Mouse (Mus musculus) thymus, adult 2 months (tissue): ENCODE measurements around the gene Pglyrp4. TPM values are rescaled to one million over a fixed set of nuclear protein-coding genes. Genes with fewer than 3 reads are reported as not detected.
"Not testable (repeated sequence)": the region's sequence is repeated elsewhere in the genome, so short reads cannot be mapped to it uniquely, and the experiment has no call there.

Experiments
- DNase-seq: peaks from one replicate; pipeline ENCODE4 v3.0.0; 2021
- H3K27ac ChIP-seq: fragments of 200-500 bp; 2 replicates; pipeline ENCODE4 v1.5.1; 2012; ENCODE audit warnings: low read length, control low read depth; ENCODE audit not compliant: control insufficient read depth, insufficient read depth
- H3K27me3 ChIP-seq: fragments of 200-500 bp; 2 replicates; pipeline ENCODE4 v1.6.1; 2012; ENCODE audit warnings: mild to moderate bottlenecking, low read length, moderate library complexity, mixed read lengths; ENCODE audit not compliant: control insufficient read depth, insufficient read depth
- H3K36me3 ChIP-seq: fragments of 200-500 bp; 2 replicates; pipeline ENCODE4 v1.6.1; 2012; ENCODE audit warnings: mild to moderate bottlenecking, low read length, moderate library complexity; ENCODE audit not compliant: control insufficient read depth, insufficient read depth
- H3K4me1 ChIP-seq: fragments of 200-500 bp; replicated peaks from 2 replicates; pipeline ENCODE4 v1.6.1; 2012; ENCODE audit warnings: low read length; ENCODE audit not compliant: control insufficient read depth, insufficient read depth
- H3K4me3 ChIP-seq: fragments of 200-500 bp; 2 replicates; pipeline ENCODE4 v1.5.1; 2012; ENCODE audit warnings: mild to moderate bottlenecking, low read length, control low read depth, moderate library complexity; ENCODE audit not compliant: control insufficient read depth, insufficient read depth
- CTCF ChIP-seq: fragments of 200-500 bp; IDR thresholded peaks from 2 replicates; pipeline ENCODE4 v1.5.1; 2012; ENCODE audit warnings: mild to moderate bottlenecking, control low read depth, low read length, moderate library complexity, borderline replicate concordance; ENCODE audit not compliant: control insufficient read depth, poor library complexity, insufficient read depth; ENCODE audit errors: extremely low read depth
- POLR2A ChIP-seq: fragments of 200-500 bp; IDR thresholded peaks from 2 replicates; pipeline ENCODE4 v1.6.1; 2012; ENCODE audit warnings: mild to moderate bottlenecking, low read length, control low read depth, moderate library complexity; ENCODE audit not compliant: control insufficient read depth, poor library complexity, insufficient read depth; ENCODE audit errors: extremely low read depth
- WGBS: fragments of 180-500 bp; shearing (Covaris S2); methylation state at CpG from one replicate; pipeline ENCODE4 v1.1.7; 2018; 5-methylcytosine and 5-hydroxymethylcytosine counted together
- polyA plus RNA-seq: library from polyadenylated mRNA; depleted of rRNA; stranded (reverse); fragments of >200 nt; gene quantifications from 2 replicates; pipeline ENCODE4 v1.2.3, GENCODE M21; 2012; rRNA removed

Pglyrp4 gene
- polyA plus RNA-seq, 1 experiment, result 1.6 TPM

- H3K36me3 ChIP-seq, result no peaks in the 10 kb centered on the region
- TF ChIP-seq POLR2A (no peak), CTCF (no peak)
- H3K27ac ChIP-seq, result no peak overlapping the region
- WGBS, result 17% methylated on average over 4 of the region's 4 CpGs
- H3K4me1 ChIP-seq, result no peaks in the 10 kb centered on the region
- no peak overlapping the region for H3K4me3 ChIP-seq
- no peaks in the 10 kb centered on the region for H3K27me3 ChIP-seq
- peak; percentile 12 for DNase-seq
Measured at GRCm38 (mm10) chr3:90708523-90709202, 18.0 kb upstream of the Pglyrp4 start.

- Histone ChIP-seq H3K27me3 (no peaks in the 10 kb centered on the region), H3K4me1 (no peaks in the 10 kb centered on the region), H3K36me3 (no peaks in the 10 kb centered on the region), H3K27ac (no peak overlapping the region), H3K4me3 (no peak overlapping the region)
- TF ChIP-seq POLR2A (no peak), CTCF (peak; percentile 98)
- DNase-seq, result peak; percentile 81
- WGBS, result 48% methylated on average over 12 of the region's 12 CpGs
Measured at GRCm38 (mm10) chr3:90709591-90710460, 16.9 kb upstream of the Pglyrp4 start.

GRCm38 (mm10) chr3:90749658-90750057 lies 23.0 kb downstream of the Pglyrp4 start:
- Histone ChIP-seq H3K4me1 (no peaks in the 10 kb centered on the region), H3K27ac (no peak overlapping the region), H3K36me3 (no peaks in the 10 kb centered on the region), H3K27me3 (no peaks in the 10 kb centered on the region), H3K4me3 (no peak overlapping the region)
- no peak for DNase-seq
- 98% methylated on average over 1 of the region's 1 CpGs for WGBS
- TF ChIP-seq CTCF, result no peak
- no peak for TF ChIP-seq POLR2A

- not testable (repeated sequence) for H3K27me3 ChIP-seq
Measured at GRCm38 (mm10) chr3:90777776-90778175, 51.1 kb downstream of the Pglyrp4 start, which contains the start of gene Gm5849. Gene Gm5849, minus strand, starts transcription at chr3:90777876.

More at GRCm38 (mm10) chr3:90777776-90778175, 51.1 kb downstream of the Pglyrp4 start, which contains the start of gene Gm5849:
- DNase-seq, H3K4me1 ChIP-seq, H3K4me3 ChIP-seq, H3K36me3 ChIP-seq, H3K27ac ChIP-seq: not testable (repeated sequence)
- 86% methylated on average over 1 of the region's 1 CpGs for WGBS

Other genes with a start within 250 kb of the Pglyrp4 start
- 20.8 and 27.8 TPM in 2 replicates for gene Snapin, start 235.9 kb upstream of the Pglyrp4 start, polyA plus RNA-seq
- gene Chtop, start 217.4 kb upstream of the Pglyrp4 start, polyA plus RNA-seq, result 91.0 and 94.5 TPM in 2 replicates
- 54.7 and 122 TPM in 2 replicates for gene S100a1, start 212.5 kb upstream of the Pglyrp4 start, polyA plus RNA-seq
- 59.1 and 83.0 TPM in 2 replicates for gene S100a13, start 212.5 kb upstream of the Pglyrp4 start, polyA plus RNA-seq
- 8.7 and 11.3 TPM in 2 replicates for gene S100a14, start 200.1 kb upstream of the Pglyrp4 start, polyA plus RNA-seq
- 45.4 and 69.6 TPM in 2 replicates for gene S100a16, start 189.7 kb upstream of the Pglyrp4 start, polyA plus RNA-seq
- 7.4 and 14.0 TPM in 2 replicates for gene S100a3, start 166.3 kb upstream of the Pglyrp4 start, polyA plus RNA-seq
- not detected in 2 replicates for gene S100a2, start 136.7 kb upstream of the Pglyrp4 start, polyA plus RNA-seq
- not detected in 2 replicates for gene Gm42674, start 125.0 kb upstream of the Pglyrp4 start, polyA plus RNA-seq
- gene S100a4, start 123.1 kb upstream of the Pglyrp4 start, polyA plus RNA-seq, result 31.0 and 51.8 TPM in 2 replicates
- not detected in 2 replicates for gene S100a5, start 118.4 kb upstream of the Pglyrp4 start, polyA plus RNA-seq
- gene S100a6, start 114.0 kb upstream of the Pglyrp4 start, polyA plus RNA-seq, result 62.7 and 96.8 TPM in 2 replicates
- gene S100a7a, start 72.9 kb upstream of the Pglyrp4 start, polyA plus RNA-seq, result 0.32 and 0.42 TPM in 2 replicates
- 13.3 and 13.8 TPM in 2 replicates for gene S100a8, start 57.9 kb upstream of the Pglyrp4 start, polyA plus RNA-seq
- 13.6 and 14.4 TPM in 2 replicates for gene S100a9, start 31.2 kb upstream of the Pglyrp4 start, polyA plus RNA-seq
- gene Gm5849, start 51.0 kb downstream of the Pglyrp4 start, polyA plus RNA-seq, result not detected in 2 replicates